Comparison of ENCODE assay signal across 15 mouse cellular contexts in genomic region chrX:99585703-99586102, GRCm38 (mm10).
DNase-seq lines count a peak whose midpoint lies in the region; ATAC-seq and TF ChIP-seq lines count a peak whose summit lies in the region.
"Had no signal": no experiment of that assay in that cellular context is flagged by ENCODE, and none has a peak within 500 bp of the region (broad histone marks: within the 10 kb centered on the region; RNA-seq: fewer than 3 reads in every experiment).

No protein-coding gene starts in this region.

- ATAC-seq in intestine, embryonic 14.5 days (replicated peaks; ENCODE audit: low FRiP score, low TSS enrichment, low read depth) = 0 out of 2 replicates have a peak, but pooled peaks have one; percentile 47
- no peak for ATAC-seq in intestine, postnatal 0 days
- peak; percentile 78 for ATAC-seq in forebrain, embryonic 16.5 days
- ATAC-seq in kidney, embryonic 14.5 days (ENCODE audit: low FRiP score, low TSS enrichment) = peak; percentile 60

- no peak for TF ChIP-seq CTCF in intestine, postnatal 0 days (IDR thresholded peaks at IDR 0.05; ENCODE audit: low read depth)

- intact Hi-C loops in gastrocnemius, postnatal 14 days (cut with DNase I; ENCODE audit: low total_unique reads) = no loop called here

- 0 out of 2 replicates have a peak, but pooled peaks cover 11% of the 10 kb centered on the region for H3K27me3 ChIP-seq in intestine, embryonic 14.5 days (replicated peaks; ENCODE audit: control insufficient read depth, insufficient read depth, low read length)
- H3K27me3 ChIP-seq in intestine, postnatal 0 days (replicated peaks; ENCODE audit: control insufficient read depth, insufficient read depth, low read length) = no peaks in the 10 kb centered on the region
- peaks cover 3% of the 10 kb centered on the region; the same call in 1 of the 2 replicates for H3K27me3 ChIP-seq in forebrain, embryonic 16.5 days (replicated peaks; ENCODE audit: control insufficient read depth, insufficient read depth, low read length)
- H3K27me3 ChIP-seq in kidney, embryonic 14.5 days (ENCODE audit: control insufficient read depth, insufficient read depth, low read length) = peaks cover 5% of the 10 kb centered on the region; the same call in 1 of the 2 replicates

- DNase-seq in intestine, embryonic 14.5 days (ENCODE audit: low spot score) = no peak
- peak; percentile 12 for DNase-seq in ZHBTc4 (ENCODE audit: low read depth, low spot score)
- no peak for DNase-seq in Muller cell, postnatal 12 days (ENCODE audit: inconsistent ontology term)
- no peak for DNase-seq in frontal cortex, postnatal 14 days (ENCODE audit: low spot score in 2 of 2)
- no peak for DNase-seq in gastrocnemius, postnatal 14 days
- DNase-seq: adrenal gland, postnatal 25 days; cerebellum, postnatal 14 days; gastrocnemius, postnatal 25 days had no signal

- no peaks in the 10 kb centered on the region for H3K9me3 ChIP-seq in intestine, embryonic 14.5 days (ENCODE audit: control insufficient read depth, low read length)
- H3K9me3 ChIP-seq in intestine, postnatal 0 days (ENCODE audit: control insufficient read depth) = no peaks in the 10 kb centered on the region
- no peaks in the 10 kb centered on the region for H3K9me3 ChIP-seq in forebrain, embryonic 16.5 days (ENCODE audit: control insufficient read depth, low read length)
- H3K9me3 ChIP-seq in kidney, embryonic 14.5 days (ENCODE audit: control insufficient read depth, low read length) = no peaks in the 10 kb centered on the region
- H3K9me3 ChIP-seq: neural tube, embryonic 12.5 days had no signal

- no peak overlapping the region for H3K27ac ChIP-seq in intestine, embryonic 14.5 days (ENCODE audit: low read depth)
- no peak overlapping the region for H3K27ac ChIP-seq in intestine, postnatal 0 days (ENCODE audit: low read depth, low read length)
- H3K27ac ChIP-seq in forebrain, embryonic 16.5 days (ENCODE audit: low read length) = peak overlapping the region; percentile 41; the same call in 1 of the 2 replicates
- 0 out of 2 replicates have a peak overlapping the region, but pooled peaks have one; percentile 47 for H3K27ac ChIP-seq in kidney, embryonic 14.5 days (ENCODE audit: low read depth, low read length)
- H3K27ac ChIP-seq: neural tube, embryonic 12.5 days had no signal

- H3K4me3 ChIP-seq in intestine, embryonic 14.5 days (ENCODE audit: low read depth, low read length) = no peak overlapping the region
- no peak overlapping the region for H3K4me3 ChIP-seq in intestine, postnatal 0 days (ENCODE audit: low read depth, low read length)
- H3K4me3 ChIP-seq in forebrain, embryonic 16.5 days (replicated peaks; ENCODE audit: low read length) = no peak overlapping the region
- H3K4me3 ChIP-seq in kidney, embryonic 14.5 days (ENCODE audit: low read length) = no peak overlapping the region
- H3K4me3 ChIP-seq: megakaryocyte, embryonic 14.5 days; neural tube, embryonic 12.5 days had no signal

- H3K4me1 ChIP-seq in intestine, embryonic 14.5 days (replicated peaks; ENCODE audit: control insufficient read depth, insufficient read depth, low read length) = no peaks in the 10 kb centered on the region
- no peaks in the 10 kb centered on the region for H3K4me1 ChIP-seq in intestine, postnatal 0 days (replicated peaks; ENCODE audit: control insufficient read depth, insufficient read depth, low read length)
- H3K4me1 ChIP-seq in forebrain, embryonic 16.5 days (replicated peaks; ENCODE audit: control insufficient read depth, insufficient read depth, low read length) = peaks cover 12% of the 10 kb centered on the region
- H3K4me1 ChIP-seq in kidney, embryonic 14.5 days (ENCODE audit: control insufficient read depth, insufficient read depth, low read length) = no peaks in the 10 kb centered on the region
- H3K4me1 ChIP-seq: neural tube, embryonic 12.5 days had no signal

- 47% methylated on average over 3 of the region's 3 CpGs for WGBS in intestine, embryonic 14.5 days
- WGBS in intestine, postnatal 0 days = 46% methylated on average over 3 of the region's 3 CpGs
- WGBS in forebrain, embryonic 16.5 days = 12% methylated on average over 3 of the region's 3 CpGs
- 46% methylated on average over 3 of the region's 3 CpGs for WGBS in kidney, embryonic 14.5 days

- no peak overlapping the region for H3K4me2 ChIP-seq in intestine, embryonic 14.5 days (ENCODE audit: low read length)
- no peak overlapping the region for H3K4me2 ChIP-seq in intestine, postnatal 0 days (replicated peaks; ENCODE audit: low read depth)
- H3K4me2 ChIP-seq in forebrain, embryonic 16.5 days (ENCODE audit: low read length) = no peak overlapping the region
- no peak overlapping the region for H3K4me2 ChIP-seq in kidney, embryonic 14.5 days (replicated peaks; ENCODE audit: low read depth, low read length)
- H3K4me2 ChIP-seq: heart, embryonic 11.5 days; liver, embryonic 11.5 days; neural tube, embryonic 12.5 days had no signal

- H3K36me3 ChIP-seq in intestine, embryonic 14.5 days (ENCODE audit: control insufficient read depth, insufficient read depth, low read length) = no peaks in the 10 kb centered on the region
- no peaks in the 10 kb centered on the region for H3K36me3 ChIP-seq in intestine, postnatal 0 days (ENCODE audit: control insufficient read depth, insufficient read depth)
- no peaks in the 10 kb centered on the region for H3K36me3 ChIP-seq in forebrain, embryonic 16.5 days (ENCODE audit: control insufficient read depth, insufficient read depth)
- no peaks in the 10 kb centered on the region for H3K36me3 ChIP-seq in kidney, embryonic 14.5 days (ENCODE audit: control insufficient read depth, insufficient read depth, low read length)
- H3K36me3 ChIP-seq: neural tube, embryonic 12.5 days had no signal

- H3K9ac ChIP-seq in intestine, embryonic 14.5 days (ENCODE audit: low read length) = no peak overlapping the region
- no peak overlapping the region for H3K9ac ChIP-seq in intestine, postnatal 0 days (ENCODE audit: low read depth, low read length)
- no peak overlapping the region for H3K9ac ChIP-seq in forebrain, embryonic 16.5 days (replicated peaks; ENCODE audit: low read depth, low read length)
- H3K9ac ChIP-seq in kidney, embryonic 14.5 days (ENCODE audit: low read depth, low read length) = no peak overlapping the region
- H3K9ac ChIP-seq: neural tube, embryonic 12.5 days had no signal

Comparison
In these comparisons a context has a peak if more than half of its experiments do, and no peak if none do; other contexts are left out.
1. H3K27ac ChIP-seq: peak in forebrain, embryonic 16.5 days (single experiment) and kidney, embryonic 14.5 days (single experiment); none in intestine, embryonic 14.5 days (single experiment) and intestine, postnatal 0 days (single experiment).